ENCODE assay signal across 10 mouse cellular contexts in the genomic region with DNA sequence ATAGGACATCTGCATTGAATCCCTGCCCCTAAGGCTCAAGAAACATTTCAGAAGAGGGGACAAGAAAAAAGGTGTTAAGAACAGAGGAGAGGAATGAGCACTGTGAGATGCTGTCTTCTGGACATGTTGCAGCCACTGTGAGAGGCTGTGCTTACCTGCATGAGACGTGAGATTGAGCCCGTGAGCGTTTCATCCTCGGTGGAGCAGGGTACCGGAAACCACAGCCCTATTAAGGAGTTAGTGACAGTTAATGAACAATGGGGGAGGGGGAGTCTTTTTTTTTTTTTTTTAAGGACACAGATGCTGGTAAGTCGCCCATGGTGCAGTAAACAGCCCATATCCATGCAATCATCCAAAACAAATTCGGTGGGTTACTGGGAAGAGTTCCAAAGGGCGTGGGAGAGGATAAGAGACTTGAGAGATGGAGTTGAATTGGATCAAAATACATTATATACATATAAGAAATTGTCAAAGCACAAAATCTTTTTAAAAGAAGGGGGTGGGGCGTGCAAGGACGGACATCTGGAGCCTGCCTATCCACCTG. TPM values are rescaled to one million over a fixed set of nuclear protein-coding genes. Genes with fewer than 3 reads are reported as not detected.
DNase-seq lines count a peak whose midpoint lies in the region; ATAC-seq and TF ChIP-seq lines count a peak whose summit lies in the region.
"Had no signal": no experiment of that assay in that cellular context is flagged by ENCODE, and none has a peak within 500 bp of the region (broad histone marks: within the 10 kb centered on the region; RNA-seq: fewer than 3 reads in every experiment).

No protein-coding gene starts in this region.

- H3K27ac ChIP-seq in lung, embryonic 14.5 days (ENCODE audit: low read depth) = peak overlapping the region; percentile 64
- peak overlapping the region; percentile 22; the same call in 1 of the 2 replicates for H3K27ac ChIP-seq in forebrain, embryonic 14.5 days (ENCODE audit: low read depth, low read length)
- H3K27ac ChIP-seq in limb, embryonic 12.5 days = peak overlapping the region; percentile 41; the same call in 1 of the 2 replicates

- peak overlapping the region; percentile 59 for H3K4me2 ChIP-seq in lung, embryonic 14.5 days
- peak overlapping the region; percentile 52 for H3K4me2 ChIP-seq in forebrain, embryonic 14.5 days (ENCODE audit: low read length)
- H3K4me2 ChIP-seq in limb, embryonic 12.5 days = peak overlapping the region; percentile 58

- H3K4me1 ChIP-seq in lung, embryonic 14.5 days (ENCODE audit: insufficient read depth) = peaks cover 12% of the 10 kb centered on the region
- peaks cover 18% of the 10 kb centered on the region for H3K4me1 ChIP-seq in forebrain, embryonic 14.5 days (ENCODE audit: control insufficient read depth, insufficient read depth, low read length)
- H3K4me1 ChIP-seq in limb, embryonic 12.5 days (replicated peaks) = peaks cover 43% of the 10 kb centered on the region

- no peak overlapping the region; the same call in 1 of the 2 replicates for H3K9ac ChIP-seq in lung, embryonic 14.5 days
- peak overlapping the region; percentile 51 for H3K9ac ChIP-seq in forebrain, embryonic 14.5 days (ENCODE audit: low read length)
- H3K9ac ChIP-seq in limb, embryonic 12.5 days (replicated peaks) = 0 out of 2 replicates have a peak overlapping the region, but pooled peaks have one; percentile 23

- ATAC-seq in lung, embryonic 14.5 days (ENCODE audit: insufficient read depth) = peak; percentile 18; the same call in 1 of the 2 replicates
- peak; percentile 13 for ATAC-seq in forebrain, embryonic 14.5 days
- peak; percentile 1; the same call in 1 of the 2 replicates for ATAC-seq in limb, embryonic 12.5 days (ENCODE audit: insufficient number of reproducible peaks, insufficient read depth, low FRiP score, low TSS enrichment, low read depth)
- ATAC-seq in erythroblast, adult 5-6 weeks (replicated peaks; ENCODE audit: low FRiP score, poor library complexity, severe bottlenecking) = no peak
- ATAC-seq: Patski had no signal

- WGBS in lung, embryonic 14.5 days = 10% methylated on average over 10 of the region's 10 CpGs
- WGBS in forebrain, embryonic 14.5 days = 1% methylated on average over 10 of the region's 10 CpGs
- 1% methylated on average over 10 of the region's 10 CpGs for WGBS in limb, embryonic 12.5 days

- peak; percentile 68 for DNase-seq in lung, embryonic 14.5 days
- no peak for DNase-seq in lung, postnatal 4 days
- peak; percentile 61 for DNase-seq in forebrain, embryonic 14.5 days (ENCODE audit: low spot score)
- peak; percentile 46 for DNase-seq in retina, embryonic 14.5 days (ENCODE audit: low spot score)
- DNase-seq in urinary bladder, postnatal 4 days (ENCODE audit: low spot score in 2 of 2) = no peak
- no peak for DNase-seq in layer of hippocampus, adult 8-10 months (ENCODE audit: low spot score in 2 of 2)
- DNase-seq: cerebellum, adult 11-12 months had no signal

- H3K4me3 ChIP-seq in lung, embryonic 14.5 days (ENCODE audit: low read depth, low read length) = peak overlapping the region; percentile 18; the same call in 1 of the 2 replicates
- peak overlapping the region; percentile 25 for H3K4me3 ChIP-seq in forebrain, embryonic 14.5 days (ENCODE audit: low read depth, low read length)
- H3K4me3 ChIP-seq in limb, embryonic 12.5 days (replicated peaks) = peak overlapping the region; percentile 32

- no peaks in the 10 kb centered on the region for H3K27me3 ChIP-seq in lung, embryonic 14.5 days (ENCODE audit: insufficient read depth, low read length)
- H3K27me3 ChIP-seq in forebrain, embryonic 14.5 days (replicated peaks; ENCODE audit: control insufficient read depth, insufficient read depth, low read length) = no peaks in the 10 kb centered on the region
- no peaks in the 10 kb centered on the region for H3K27me3 ChIP-seq in limb, embryonic 12.5 days
- H3K27me3 ChIP-seq: Patski had no signal

- H3K36me3 ChIP-seq in lung, embryonic 14.5 days (ENCODE audit: insufficient read depth) = no peaks in the 10 kb centered on the region
- H3K36me3 ChIP-seq in forebrain, embryonic 14.5 days (ENCODE audit: control insufficient read depth, insufficient read depth, low read length) = no peaks in the 10 kb centered on the region
- H3K36me3 ChIP-seq in limb, embryonic 12.5 days = no peaks in the 10 kb centered on the region

- no peak for TF ChIP-seq CTCF in lung, embryonic 14.5 days (IDR thresholded peaks at IDR 0.05; ENCODE audit: low read depth)

- H3K9me3 ChIP-seq in lung, embryonic 14.5 days (ENCODE audit: low read depth, low read length) = no peaks in the 10 kb centered on the region
- no peaks in the 10 kb centered on the region; the same call in 1 of the 2 replicates for H3K9me3 ChIP-seq in forebrain, embryonic 14.5 days (replicated peaks; ENCODE audit: control insufficient read depth, low read length)
- peaks cover 10% of the 10 kb centered on the region; the same call in 1 of the 2 replicates for H3K9me3 ChIP-seq in limb, embryonic 12.5 days

RNA-seq across cellular contexts. Expression of gene Snx20, which starts 32.4 kb away (rescaled TPM):
- polyA plus RNA-seq in lung, embryonic 14.5 days (2014; fragmentation: Nextera tagmentation; extraction: Ambion mirVana) = 2.9 TPM in 2 replicates
- 1.2 and 1.7 TPM in 2 replicates for polyA plus RNA-seq in forebrain, embryonic 14.5 days (2014; fragmentation: Nextera tagmentation; extraction: Ambion mirVana)
- 0.97 and 1.7 TPM in 2 replicates for polyA plus RNA-seq in limb, embryonic 12.5 days (2016; fragmentation: Nextera tagmentation; extraction: Ambion mirVana)
- total RNA-seq in erythroblast, adult 5-6 weeks (2015; ENCODE audit: low replicate concordance) = 12.3 and 14.2 TPM in 2 replicates
- 5.8 and 7.8 TPM in 2 replicates for total RNA-seq in erythroblast, adult 5-6 weeks (2017; ENCODE audit: low replicate concordance)
- 1 to 10 TPM; 1.8 to 6.2 (median 3.3) TPM for total RNA-seq in layer of hippocampus, adult 8-10 months (2022)

RNA-seq across cellular contexts. Expression of gene Nod2, which starts 43.6 kb away (rescaled TPM):
- polyA plus RNA-seq in lung, embryonic 14.5 days (2014; fragmentation: Nextera tagmentation; extraction: Ambion mirVana) = 0.13 and 0.31 TPM in 2 replicates
- polyA plus RNA-seq in forebrain, embryonic 14.5 days (2014; fragmentation: Nextera tagmentation; extraction: Ambion mirVana) = 0.09 and 0.11 TPM in 2 replicates
- 0.18 and 0.33 TPM in 2 replicates for polyA plus RNA-seq in limb, embryonic 12.5 days (2016; fragmentation: Nextera tagmentation; extraction: Ambion mirVana)
- 0.96 TPM in 1 of 2 replicates, not detected in the other for total RNA-seq in erythroblast, adult 5-6 weeks (2015; ENCODE audit: low replicate concordance)
- 0.28 and 0.34 TPM in 2 replicates for total RNA-seq in erythroblast, adult 5-6 weeks (2017; ENCODE audit: low replicate concordance)
- under 1 TPM; 0.22 to 0.82 (median 0.42) TPM for total RNA-seq in layer of hippocampus, adult 8-10 months (2022)
- polyA plus RNA-seq: Patski had no signal

Comparison
In these comparisons a context has a peak if more than half of its experiments do, and no peak if none do; other contexts are left out.
1. DNase-seq: peak in lung, embryonic 14.5 days (single experiment), forebrain, embryonic 14.5 days (single experiment) and retina, embryonic 14.5 days (single experiment); none in lung, postnatal 4 days (0 of 2), urinary bladder, postnatal 4 days (0 of 2) and layer of hippocampus, adult 8-10 months (0 of 2).
2. Peak in every context shown above with its lines, with median percentiles within 50 percentile points of each other: H3K27ac ChIP-seq, H3K4me2 ChIP-seq and H3K4me3 ChIP-seq.